Mouse (Mus musculus) liver, postnatal 0 days (tissue): ENCODE measurements at regions not wholly inside any gene's neighbourhood (a gene's known extent, or its start where the extent isn't known, plus 50 kb on each side); places are given as distances from the start of the nearest gene placed in this dataset.

Experiments
- ATAC-seq: fragments of 200-750 bp; cut with Nextera tagmentation; 2 replicates; pipeline ENCODE4 v1.8.0; 2017; ENCODE audit warnings: mild to moderate bottlenecking, moderate library complexity
- DNase-seq: peaks from one replicate; pipeline ENCODE4 v3.0.0-alpha.2; 2016
- H3K27ac ChIP-seq: fragments of 300-500 bp; sonication (generic); 2 replicates; pipeline ENCODE4 v1.5.1; 2014; ENCODE audit warnings: antibody characterized with exemption, moderate library complexity, mild to moderate bottlenecking, low read depth
- H3K27me3 ChIP-seq: fragments of 300-500 bp; sonication (generic); 2 replicates; pipeline ENCODE4 v1.6.1; 2014; ENCODE audit warnings: low read length, control low read depth, mixed read lengths; ENCODE audit not compliant: insufficient read depth
- H3K36me3 ChIP-seq: fragments of 300-500 bp; sonication (generic); replicated peaks from 2 replicates; pipeline ENCODE4 v1.6.1; 2014; ENCODE audit warnings: mild to moderate bottlenecking, control low read depth, low read length, moderate library complexity, mixed read lengths; ENCODE audit not compliant: insufficient read depth
- H3K4me1 ChIP-seq: fragments of 300-500 bp; sonication (generic); 2 replicates; pipeline ENCODE4 v1.6.1; 2014; ENCODE audit warnings: antibody characterized with exemption, mild to moderate bottlenecking, control low read depth; ENCODE audit not compliant: insufficient read depth
- H3K4me2 ChIP-seq: fragments of 300-500 bp; sonication (generic); 2 replicates; pipeline ENCODE4 v1.6.1; 2014; ENCODE audit warnings: low read depth, mild to moderate bottlenecking, low read length, moderate library complexity, mixed read lengths
- H3K4me3 ChIP-seq: fragments of 300-500 bp; sonication (generic); 2 replicates; pipeline ENCODE4 v1.5.1; 2014; ENCODE audit warnings: low read depth, low read length
- H3K9ac ChIP-seq: fragments of 300-500 bp; sonication (generic); replicated peaks from 2 replicates; pipeline ENCODE4 v1.6.1; 2014; ENCODE audit warnings: mild to moderate bottlenecking, moderate library complexity
- H3K9me3 ChIP-seq: fragments of 300-500 bp; sonication (generic); 2 replicates; pipeline ENCODE4 v1.6.1; 2016; ENCODE audit warnings: mild to moderate bottlenecking, control low read depth, low read length, mixed read lengths
- CTCF ChIP-seq: sonication (generic); IDR thresholded peaks from 2 replicates; pipeline ENCODE4 v1.5.1; 2016; ENCODE audit warnings: antibody characterized with exemption, low read depth
- EP300 ChIP-seq: IDR thresholded peaks from 2 replicates; pipeline ENCODE4 v1.6.1; 2016; ENCODE audit warnings: antibody characterized with exemption, low read depth, mild to moderate bottlenecking
- WGBS: fragments of 180-500 bp; shearing (Covaris S2); extraction: QIAGEN DNeasy Blood & Tissue Kit; methylation state at CpG from one replicate; pipeline ENCODE4 v1.1.7; 2014; ENCODE audit not compliant: insufficient replicate concordance; 5-methylcytosine and 5-hydroxymethylcytosine counted together

DNA sequence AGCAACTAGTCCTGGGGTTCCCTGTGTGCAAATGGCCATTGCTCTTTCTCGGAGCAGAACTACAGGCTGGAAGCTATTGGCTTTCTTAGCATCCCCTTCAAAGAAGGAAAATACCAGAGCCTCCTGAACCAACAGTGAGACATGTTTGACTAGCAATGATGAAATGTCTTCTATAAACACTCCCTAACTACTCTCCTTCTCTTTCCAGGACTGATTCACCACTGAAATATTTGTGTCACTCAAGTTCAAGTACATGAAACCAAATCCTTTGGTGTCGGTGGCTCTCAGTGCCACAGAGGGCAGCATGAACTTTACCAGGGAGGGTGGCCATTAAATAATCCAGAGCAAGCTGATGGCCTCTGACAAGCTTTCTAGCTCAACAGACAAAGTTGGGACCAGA lies 270.0 kb downstream of the Osr1 start:
- DNase-seq (no peak), ATAC-seq (no peak)
- no peaks in the 10 kb centered on the region for H3K36me3 ChIP-seq
- TF ChIP-seq EP300 = no peak
- no peak for TF ChIP-seq CTCF
- H3K27ac ChIP-seq = no peak overlapping the region
- H3K9ac ChIP-seq = no peak overlapping the region
- H3K4me1 ChIP-seq = no peaks in the 10 kb centered on the region
- H3K4me3 ChIP-seq = no peak overlapping the region
- H3K9me3 ChIP-seq = no peaks in the 10 kb centered on the region
- 66% methylated on average over 2 of the region's 2 CpGs for WGBS
- H3K4me2 ChIP-seq = no peak overlapping the region
- no peaks in the 10 kb centered on the region for H3K27me3 ChIP-seq

DNA sequence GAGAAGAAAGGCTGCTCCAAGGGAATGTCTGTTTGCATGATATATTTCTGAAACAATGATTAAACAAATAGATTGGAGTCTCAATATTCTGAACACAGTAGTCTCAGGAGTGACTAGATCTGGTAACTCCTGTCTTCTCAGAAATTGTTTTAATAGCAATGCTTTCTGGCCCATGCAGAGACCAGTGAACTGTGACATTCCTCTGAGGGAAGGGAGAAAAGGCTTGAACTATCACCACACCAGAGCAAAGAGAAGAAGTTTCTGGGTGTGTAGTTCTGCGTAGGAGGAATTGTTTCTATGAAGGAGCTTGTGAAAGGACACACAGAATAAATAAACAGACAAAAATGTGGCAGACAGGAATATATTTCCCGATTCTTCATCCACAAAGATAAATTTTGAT lies 277.1 kb downstream of the Osr1 start:
- no peak overlapping the region for H3K27ac ChIP-seq
- H3K4me2 ChIP-seq = no peak overlapping the region
- DNase-seq (no peak), ATAC-seq (no peak)
- H3K4me3 ChIP-seq = no peak overlapping the region
- H3K9ac ChIP-seq = no peak overlapping the region
- H3K4me1 ChIP-seq = no peaks in the 10 kb centered on the region
- H3K9me3 ChIP-seq = no peaks in the 10 kb centered on the region
- H3K27me3 ChIP-seq = no peaks in the 10 kb centered on the region
- 63% methylated on average over 2 of the region's 2 CpGs for WGBS
- H3K36me3 ChIP-seq = no peaks in the 10 kb centered on the region
- no peak for TF ChIP-seq EP300
- TF ChIP-seq CTCF = no peak

DNA sequence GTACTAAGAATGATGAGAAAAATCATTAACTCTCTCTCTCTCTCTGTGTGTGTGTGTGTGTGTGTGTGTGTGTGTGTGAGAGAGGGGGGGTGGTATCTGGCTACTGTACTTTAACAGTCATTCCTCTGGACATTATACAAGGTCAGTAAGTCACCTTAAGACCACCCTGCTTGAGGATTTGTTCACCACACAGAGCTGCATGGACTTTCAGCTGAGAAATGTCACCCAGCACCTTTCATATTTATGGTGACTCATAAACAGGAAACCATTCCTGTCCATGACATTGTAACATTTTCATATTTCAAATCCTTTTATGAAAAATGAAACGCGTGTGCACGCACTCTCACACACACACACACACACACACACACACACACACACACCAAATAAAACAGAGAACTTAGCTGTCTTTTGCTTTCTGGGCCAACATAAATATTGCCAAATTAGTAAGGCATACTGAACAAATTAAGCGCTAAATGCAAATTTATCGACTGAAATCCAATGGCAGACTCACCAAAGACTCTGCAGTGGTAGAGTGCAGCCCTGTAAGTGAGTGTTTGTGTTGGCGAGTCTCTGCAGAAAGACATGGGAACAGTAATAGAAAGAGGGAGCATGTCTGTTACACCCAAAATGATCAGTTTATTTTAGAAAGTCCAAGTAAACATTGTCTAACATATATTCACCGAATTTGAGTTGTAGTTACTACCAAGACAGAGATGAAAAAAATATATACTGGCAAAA lies 277.7 kb downstream of the Osr1 start:
- H3K9ac ChIP-seq = no peak overlapping the region
- no peak overlapping the region for H3K4me3 ChIP-seq
- no peak overlapping the region for H3K4me2 ChIP-seq
- 76% methylated on average over 7 of the region's 7 CpGs for WGBS
- H3K9me3 ChIP-seq = no peaks in the 10 kb centered on the region
- no peak overlapping the region for H3K27ac ChIP-seq
- no peaks in the 10 kb centered on the region for H3K4me1 ChIP-seq
- TF ChIP-seq CTCF (no peak), EP300 (no peak)
- ATAC-seq (no peak), DNase-seq (no peak)
- no peaks in the 10 kb centered on the region for H3K36me3 ChIP-seq
- no peaks in the 10 kb centered on the region for H3K27me3 ChIP-seq

DNA sequence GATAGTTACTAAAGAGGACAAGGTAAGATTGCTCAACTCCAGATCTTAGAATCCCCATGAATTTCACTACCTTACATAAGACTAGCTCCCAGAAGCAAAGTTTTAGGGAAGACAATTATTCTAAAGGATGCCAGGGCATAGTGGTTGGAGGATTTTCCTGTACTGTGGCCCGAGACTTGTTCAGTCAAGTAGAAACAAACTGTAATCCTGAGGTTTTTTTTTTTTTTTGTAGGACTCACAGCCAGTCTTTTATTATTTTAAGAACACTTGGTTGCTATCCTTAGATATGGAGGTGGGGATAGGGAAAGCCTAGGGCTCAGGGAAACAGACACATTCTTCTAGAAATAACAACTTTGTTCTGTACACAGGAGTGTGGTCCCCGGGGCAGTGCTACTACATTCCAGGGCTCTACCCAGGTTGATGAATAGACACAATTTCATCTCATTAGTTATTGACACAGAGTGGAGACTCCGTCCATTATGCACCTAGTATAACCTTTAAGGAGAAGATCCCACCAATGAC lies 285.6 kb downstream of the Osr1 start:
- H3K4me3 ChIP-seq = no peak overlapping the region
- no peaks in the 10 kb centered on the region for H3K4me1 ChIP-seq
- H3K9ac ChIP-seq = no peak overlapping the region
- no peak overlapping the region for H3K27ac ChIP-seq
- ATAC-seq (no peak), DNase-seq (no peak)
- no peaks in the 10 kb centered on the region for H3K27me3 ChIP-seq
- H3K9me3 ChIP-seq = no peaks in the 10 kb centered on the region
- TF ChIP-seq EP300 = no peak
- no peak for TF ChIP-seq CTCF
- WGBS = 67% methylated on average over 3 of the region's 3 CpGs
- H3K36me3 ChIP-seq = no peaks in the 10 kb centered on the region
- H3K4me2 ChIP-seq = no peak overlapping the region

DNA sequence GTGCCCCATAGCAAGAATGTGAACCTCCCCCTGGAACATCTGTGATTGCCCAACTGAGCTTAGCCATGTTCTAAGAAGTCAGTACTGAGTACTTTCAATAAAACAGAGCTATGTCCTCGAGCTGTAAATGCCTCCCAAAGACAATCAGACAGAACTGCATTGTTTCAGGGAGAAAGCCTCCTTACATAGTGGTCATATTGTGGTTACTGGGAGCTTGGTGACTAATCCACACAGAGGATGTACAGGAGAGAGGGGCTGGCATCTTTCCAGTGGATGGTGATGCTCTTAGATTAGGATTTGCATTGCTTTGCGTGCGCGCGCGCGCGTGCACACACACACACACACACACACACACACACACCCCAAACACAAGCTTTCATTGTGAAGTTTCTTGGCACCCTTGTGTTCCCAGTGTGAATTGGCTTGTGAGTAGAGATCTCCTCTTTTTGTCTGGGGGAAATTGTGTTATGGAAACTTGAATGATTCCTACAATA lies 286.3 kb downstream of the Osr1 start:
- Histone ChIP-seq H3K9ac (no peak overlapping the region), H3K4me3 (no peak overlapping the region), H3K36me3 (no peaks in the 10 kb centered on the region), H3K27me3 (no peaks in the 10 kb centered on the region), H3K27ac (no peak overlapping the region), H3K4me1 (no peaks in the 10 kb centered on the region), H3K9me3 (no peaks in the 10 kb centered on the region), H3K4me2 (no peak overlapping the region)
- no peak for DNase-seq
- no peak for ATAC-seq
- WGBS = 77% methylated on average over 8 of the region's 8 CpGs
- no peak for TF ChIP-seq CTCF
- TF ChIP-seq EP300 = no peak

DNA sequence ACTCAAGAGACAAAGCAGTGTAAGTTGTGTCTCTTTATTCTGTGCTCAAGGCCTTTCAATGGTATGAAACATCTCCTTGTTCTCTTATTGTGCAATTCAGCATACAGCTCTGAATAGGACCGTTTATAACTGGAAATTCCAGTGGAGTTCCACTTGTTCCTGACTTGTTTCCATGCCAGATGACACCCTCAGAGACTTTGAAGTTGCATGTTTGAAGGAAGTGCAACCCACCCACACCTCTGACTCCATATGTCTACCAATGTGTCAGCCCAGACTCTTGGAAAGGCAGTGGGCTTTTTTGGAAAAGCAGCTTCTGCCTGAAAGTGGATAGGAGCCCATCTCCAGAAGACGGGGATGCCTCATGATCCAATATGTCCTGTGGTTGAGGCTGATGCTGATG lies 288.1 kb downstream of the Osr1 start:
- H3K27ac ChIP-seq = no peak overlapping the region
- no peaks in the 10 kb centered on the region for H3K36me3 ChIP-seq
- no peak overlapping the region for H3K4me3 ChIP-seq
- ATAC-seq (no peak), DNase-seq (no peak)
- H3K9me3 ChIP-seq = no peaks in the 10 kb centered on the region
- 65% methylated on average over 2 of the region's 2 CpGs for WGBS
- no peak for TF ChIP-seq EP300
- no peak for TF ChIP-seq CTCF
- H3K4me2 ChIP-seq = no peak overlapping the region
- no peaks in the 10 kb centered on the region for H3K4me1 ChIP-seq
- no peaks in the 10 kb centered on the region for H3K27me3 ChIP-seq
- no peak overlapping the region for H3K9ac ChIP-seq
